Mouse (Mus musculus): Measurements from ENCODE around the gene Etl4. TPM values are rescaled to one million over a fixed set of nuclear protein-coding genes. Genes with fewer than 3 reads are reported as not detected.

Gene Etl4
- polyA plus RNA-seq, 1 experiment from 2014 or later, result 34.4 TPM

DNA sequence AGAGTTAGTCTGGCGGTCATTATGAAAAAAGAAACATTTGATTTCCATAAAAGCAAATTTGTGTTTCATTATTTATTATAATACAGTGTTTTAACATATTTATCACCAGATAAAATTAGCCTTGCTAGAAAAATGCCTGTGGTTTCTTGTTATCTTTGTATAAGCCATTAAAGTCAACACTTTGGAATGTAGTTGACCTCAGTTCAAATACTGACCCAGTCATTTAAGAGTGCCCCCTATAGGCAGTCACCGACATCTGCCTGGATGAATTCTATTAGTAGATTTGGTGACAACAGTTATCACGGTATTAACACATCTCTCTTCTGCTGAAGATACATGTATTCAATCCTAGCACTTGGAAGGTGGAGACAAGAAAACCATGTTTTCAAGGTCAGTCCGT is 536.6 kb downstream of the Etl4 start:
- no peaks in the 10 kb centered on the region for H3K9me3 ChIP-seq (ENCODE audit: control insufficient read depth, low read length)
- no peak overlapping the region for H3K4me2 ChIP-seq (ENCODE audit: low read depth, low read length, severe bottlenecking)
- H3K27ac ChIP-seq (ENCODE audit: low read depth, low read length), result no peak overlapping the region
- no peaks in the 10 kb centered on the region for H3K4me1 ChIP-seq (replicated peaks; ENCODE audit: control insufficient read depth, insufficient read depth, low read length)
- 84% methylated on average over 4 of the region's 4 CpGs for WGBS
- no peak overlapping the region for H3K9ac ChIP-seq (ENCODE audit: low read length)
- no peaks in the 10 kb centered on the region for H3K36me3 ChIP-seq (ENCODE audit: control insufficient read depth, insufficient read depth, low read length)
- ATAC-seq (replicated peaks; ENCODE audit: low FRiP score), result no peak
- H3K4me3 ChIP-seq (ENCODE audit: low read depth, low read length), result no peak overlapping the region
- no peaks in the 10 kb centered on the region for H3K27me3 ChIP-seq (ENCODE audit: control insufficient read depth, insufficient read depth, low read length)
- no peak for DNase-seq (ENCODE audit: low spot score)

DNA sequence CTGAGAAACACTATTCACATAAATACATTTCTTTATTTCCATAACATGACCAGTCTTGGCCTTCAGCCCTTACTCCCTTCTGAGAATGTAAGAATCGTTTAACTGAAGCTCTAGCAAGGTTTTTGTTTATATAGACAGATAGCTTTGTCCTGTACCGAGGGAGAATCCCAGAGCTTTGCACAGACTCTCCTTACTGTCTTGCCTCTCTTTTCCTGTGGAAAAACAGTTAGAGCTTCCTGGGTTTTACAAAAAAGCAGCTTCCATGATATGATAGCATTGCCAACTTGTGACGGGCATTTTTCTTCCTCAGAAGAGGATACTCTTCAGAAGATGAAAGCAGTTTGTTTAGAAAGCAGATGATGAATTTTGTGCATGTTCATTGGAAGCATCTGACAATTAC is 541.4 kb downstream of the Etl4 start:
- Histone ChIP-seq H3K27me3 (ENCODE audit: control insufficient read depth, insufficient read depth, low read length) (no peaks in the 10 kb centered on the region), H3K4me1 (replicated peaks; ENCODE audit: control insufficient read depth, insufficient read depth, low read length) (no peaks in the 10 kb centered on the region), H3K27ac (ENCODE audit: low read depth, low read length) (no peak overlapping the region), H3K4me2 (ENCODE audit: low read depth, low read length, severe bottlenecking) (no peak overlapping the region), H3K36me3 (ENCODE audit: control insufficient read depth, insufficient read depth, low read length) (no peaks in the 10 kb centered on the region), H3K9me3 (ENCODE audit: control insufficient read depth, low read length) (no peaks in the 10 kb centered on the region), H3K9ac (ENCODE audit: low read length) (no peak overlapping the region), H3K4me3 (ENCODE audit: low read depth, low read length) (no peak overlapping the region)
- ATAC-seq (replicated peaks; ENCODE audit: low FRiP score) (no peak), DNase-seq (ENCODE audit: low spot score) (no peak)
- WGBS, result 59% methylated on average over 3 of the region's 3 CpGs

DNA sequence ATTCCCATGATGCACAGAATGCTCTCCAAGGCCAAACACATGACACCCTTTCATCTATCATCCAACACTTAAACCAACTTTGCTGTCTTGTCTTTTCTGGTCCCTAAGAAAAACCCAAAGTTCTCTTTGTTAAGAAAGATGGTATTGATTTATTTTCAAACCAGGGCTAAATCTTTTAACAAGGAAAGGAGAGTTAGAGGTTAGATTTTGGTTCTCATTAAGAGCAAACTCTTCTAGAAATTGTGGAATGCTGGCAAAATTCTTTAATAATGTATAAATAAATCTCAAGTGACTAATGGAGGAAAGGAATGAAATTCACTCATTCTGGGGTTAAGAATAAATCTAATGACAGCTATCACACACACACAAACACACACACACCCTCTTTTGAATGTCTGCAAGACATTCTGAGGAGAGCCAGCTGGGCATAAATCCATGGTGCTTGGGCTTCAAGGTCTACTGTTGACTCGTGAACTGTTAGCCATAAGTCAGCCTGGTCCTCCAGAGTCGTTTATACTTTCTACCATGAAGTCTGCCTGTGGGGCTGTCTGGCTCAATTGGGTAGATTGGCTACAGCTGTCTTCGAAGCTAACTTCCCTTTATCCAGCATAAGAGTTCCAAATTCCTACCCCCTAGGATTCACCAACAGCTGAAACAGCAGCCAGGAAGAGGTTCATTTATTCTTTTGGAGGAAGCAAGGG is 544.1 kb downstream of the Etl4 start:
- Histone ChIP-seq H3K36me3 (ENCODE audit: control insufficient read depth, insufficient read depth, low read length) (no peaks in the 10 kb centered on the region), H3K4me3 (ENCODE audit: low read depth, low read length) (no peak overlapping the region), H3K27me3 (ENCODE audit: control insufficient read depth, insufficient read depth, low read length) (no peaks in the 10 kb centered on the region), H3K9me3 (ENCODE audit: control insufficient read depth, low read length) (no peaks in the 10 kb centered on the region), H3K4me2 (ENCODE audit: low read depth, low read length, severe bottlenecking) (no peak overlapping the region), H3K4me1 (replicated peaks; ENCODE audit: control insufficient read depth, insufficient read depth, low read length) (no peaks in the 10 kb centered on the region), H3K27ac (ENCODE audit: low read depth, low read length) (no peak overlapping the region), H3K9ac (ENCODE audit: low read length) (no peak overlapping the region)
- WGBS, result 71% methylated on average over 3 of the region's 3 CpGs
- ATAC-seq (replicated peaks; ENCODE audit: low FRiP score) (no peak), DNase-seq (ENCODE audit: low spot score) (no peak)

DNA sequence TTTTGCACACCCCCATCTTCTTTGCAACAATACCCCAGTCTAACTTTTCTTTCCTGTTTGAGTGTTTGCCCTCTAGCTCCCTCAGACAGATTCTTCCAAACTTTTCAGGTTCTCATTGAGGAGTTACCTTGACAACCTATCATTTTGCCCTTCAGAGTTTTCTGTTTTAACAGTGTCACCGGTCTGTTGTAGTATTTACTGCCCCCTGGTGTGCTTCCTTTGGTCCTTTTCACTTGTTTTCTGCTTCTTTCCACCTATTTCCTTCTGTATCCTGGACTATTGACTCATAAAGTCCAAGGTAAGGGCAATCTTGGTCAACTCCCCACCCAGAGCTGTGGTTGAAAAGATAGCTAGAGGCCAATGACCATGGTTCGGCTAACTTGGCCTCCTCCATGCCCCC is 569.6 kb downstream of the Etl4 start:
- DNase-seq (ENCODE audit: low spot score) (no peak), ATAC-seq (replicated peaks; ENCODE audit: low FRiP score) (no peak)
- Histone ChIP-seq H3K27ac (ENCODE audit: low read depth, low read length) (no peak overlapping the region), H3K9me3 (ENCODE audit: control insufficient read depth, low read length) (no peaks in the 10 kb centered on the region), H3K36me3 (ENCODE audit: control insufficient read depth, insufficient read depth, low read length) (no peaks in the 10 kb centered on the region), H3K9ac (ENCODE audit: low read length) (no peak overlapping the region), H3K4me2 (ENCODE audit: low read depth, low read length, severe bottlenecking) (no peak overlapping the region), H3K27me3 (ENCODE audit: control insufficient read depth, insufficient read depth, low read length) (no peaks in the 10 kb centered on the region), H3K4me1 (replicated peaks; ENCODE audit: control insufficient read depth, insufficient read depth, low read length) (no peaks in the 10 kb centered on the region), H3K4me3 (ENCODE audit: low read depth, low read length) (no peak overlapping the region)
- WGBS, result 83% methylated on average over 2 of the region's 2 CpGs

DNA sequence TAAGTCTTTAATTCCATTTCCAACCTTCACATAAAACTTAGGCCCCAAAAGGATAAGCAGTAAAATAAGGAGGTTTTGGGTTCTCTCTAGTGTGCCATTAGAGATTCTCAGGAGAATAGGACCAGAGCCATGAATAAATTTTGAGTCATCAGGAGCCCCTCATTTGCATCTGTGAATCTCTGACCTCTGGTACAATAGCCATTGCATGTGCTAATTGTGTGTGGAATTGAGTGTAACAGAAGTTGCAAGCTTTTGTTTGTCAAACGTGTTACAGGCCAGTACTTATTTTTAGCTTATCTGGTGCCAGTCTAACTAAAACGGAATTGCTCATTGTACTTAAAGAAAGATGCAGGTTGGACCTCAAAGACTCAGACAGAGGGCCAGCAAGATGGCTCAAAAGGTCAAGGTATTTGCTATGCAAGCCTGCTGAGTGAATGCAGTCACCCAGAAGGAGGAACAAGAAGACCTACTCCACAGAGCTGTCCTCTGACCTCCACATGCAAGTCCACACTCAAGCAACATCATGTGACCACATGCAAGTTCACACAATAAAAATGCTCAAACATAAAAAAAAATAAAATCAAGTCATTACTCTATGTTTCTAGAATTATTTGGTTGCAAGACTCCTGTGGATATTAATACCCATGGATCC is 576.7 kb downstream of the Etl4 start:
- H3K27ac ChIP-seq (ENCODE audit: low read depth, low read length), result no peak overlapping the region
- no peak for DNase-seq (ENCODE audit: low spot score)
- peak; percentile 55; the same call in 1 of the 2 replicates for ATAC-seq (replicated peaks; ENCODE audit: low FRiP score)
- no peaks in the 10 kb centered on the region for H3K4me1 ChIP-seq (replicated peaks; ENCODE audit: control insufficient read depth, insufficient read depth, low read length)
- 27% methylated on average over 2 of the region's 2 CpGs for WGBS
- no peaks in the 10 kb centered on the region for H3K9me3 ChIP-seq (ENCODE audit: control insufficient read depth, low read length)
- H3K4me2 ChIP-seq (ENCODE audit: low read depth, low read length, severe bottlenecking), result no peak overlapping the region
- H3K27me3 ChIP-seq (ENCODE audit: control insufficient read depth, insufficient read depth, low read length), result no peaks in the 10 kb centered on the region
- H3K4me3 ChIP-seq (ENCODE audit: low read depth, low read length), result no peak overlapping the region
- H3K9ac ChIP-seq (ENCODE audit: low read length), result no peak overlapping the region
- no peaks in the 10 kb centered on the region for H3K36me3 ChIP-seq (ENCODE audit: control insufficient read depth, insufficient read depth, low read length)

DNA sequence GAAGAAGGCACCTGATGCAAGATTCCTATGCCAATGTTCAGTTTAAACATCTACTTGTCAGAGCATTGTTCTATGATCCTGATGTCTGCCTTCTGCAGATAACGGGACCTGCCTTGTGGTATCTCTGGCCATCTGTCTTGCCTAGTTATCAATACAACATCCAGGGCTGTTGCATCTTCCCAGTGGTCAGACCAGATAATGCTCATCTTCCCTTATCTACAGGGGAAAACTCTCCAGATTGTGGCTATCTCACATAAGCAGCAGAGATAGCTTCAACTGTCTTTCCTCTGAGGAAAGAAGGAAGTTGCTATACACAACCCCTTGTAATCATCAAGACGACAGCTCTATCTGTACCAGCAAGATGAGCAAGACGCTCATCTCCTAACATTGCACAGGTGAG is 579.5 kb downstream of the Etl4 start:
- 91% methylated on average over 3 of the region's 3 CpGs for WGBS
- no peak overlapping the region for H3K27ac ChIP-seq (ENCODE audit: low read depth, low read length)
- no peaks in the 10 kb centered on the region for H3K36me3 ChIP-seq (ENCODE audit: control insufficient read depth, insufficient read depth, low read length)
- H3K4me3 ChIP-seq (ENCODE audit: low read depth, low read length), result no peak overlapping the region
- no peaks in the 10 kb centered on the region for H3K9me3 ChIP-seq (ENCODE audit: control insufficient read depth, low read length)
- DNase-seq (ENCODE audit: low spot score) (no peak), ATAC-seq (replicated peaks; ENCODE audit: low FRiP score) (no peak)
- H3K27me3 ChIP-seq (ENCODE audit: control insufficient read depth, insufficient read depth, low read length), result no peaks in the 10 kb centered on the region
- H3K4me1 ChIP-seq (replicated peaks; ENCODE audit: control insufficient read depth, insufficient read depth, low read length), result no peaks in the 10 kb centered on the region
- no peak overlapping the region for H3K4me2 ChIP-seq (ENCODE audit: low read depth, low read length, severe bottlenecking)
- H3K9ac ChIP-seq (ENCODE audit: low read length), result no peak overlapping the region

DNA sequence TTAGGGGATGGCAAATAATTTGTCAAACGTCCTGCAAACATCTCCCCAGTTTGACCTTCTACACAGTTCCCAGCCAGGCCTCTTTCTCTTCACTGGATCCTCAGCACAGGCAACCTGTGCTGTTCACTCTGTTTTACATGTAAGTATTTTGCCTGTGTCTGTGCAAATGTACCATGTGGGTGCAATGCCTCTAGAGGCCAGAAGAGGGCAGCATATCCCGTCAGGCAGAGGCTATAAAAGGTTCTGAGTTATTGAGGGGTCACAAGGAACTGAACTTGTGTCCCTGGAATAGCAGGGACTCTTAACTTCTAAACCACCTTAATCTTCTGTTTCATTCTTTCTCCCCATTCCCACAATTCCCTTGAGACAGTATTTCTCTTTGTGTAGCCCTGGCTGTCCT is 582.5 kb downstream of the Etl4 start:
- Histone ChIP-seq H3K9ac (ENCODE audit: low read length) (no peak overlapping the region), H3K4me1 (replicated peaks; ENCODE audit: control insufficient read depth, insufficient read depth, low read length) (no peaks in the 10 kb centered on the region), H3K9me3 (ENCODE audit: control insufficient read depth, low read length) (no peaks in the 10 kb centered on the region), H3K4me3 (ENCODE audit: low read depth, low read length) (no peak overlapping the region), H3K4me2 (ENCODE audit: low read depth, low read length, severe bottlenecking) (no peak overlapping the region), H3K36me3 (ENCODE audit: control insufficient read depth, insufficient read depth, low read length) (no peaks in the 10 kb centered on the region), H3K27ac (ENCODE audit: low read depth, low read length) (no peak overlapping the region), H3K27me3 (ENCODE audit: control insufficient read depth, insufficient read depth, low read length) (no peaks in the 10 kb centered on the region)
- DNase-seq (ENCODE audit: low spot score) (no peak), ATAC-seq (replicated peaks; ENCODE audit: low FRiP score) (no peak)
- 52% methylated on average over 2 of the region's 2 CpGs for WGBS

DNA sequence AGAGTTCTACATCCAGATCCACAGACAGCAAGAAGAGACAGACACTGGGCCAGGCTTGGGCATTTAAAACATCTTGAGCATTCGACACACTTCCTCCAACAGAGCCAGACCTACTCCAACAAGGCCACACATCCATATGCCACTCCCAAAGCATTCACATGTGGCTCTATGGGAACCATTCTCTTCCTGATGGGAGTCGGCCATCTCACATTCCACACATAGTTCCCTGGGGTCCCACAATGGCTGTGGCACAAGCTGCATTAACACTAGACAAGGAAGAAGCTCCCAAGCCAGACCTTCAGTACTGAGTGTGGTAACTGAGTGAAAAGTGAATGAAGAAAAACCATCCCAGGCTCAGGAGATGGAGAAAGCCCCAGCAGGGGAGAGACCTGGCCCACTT is 584.2 kb downstream of the Etl4 start:
- Histone ChIP-seq H3K4me3 (ENCODE audit: low read depth, low read length) (no peak overlapping the region), H3K27me3 (ENCODE audit: control insufficient read depth, insufficient read depth, low read length) (no peaks in the 10 kb centered on the region), H3K9ac (ENCODE audit: low read length) (no peak overlapping the region), H3K36me3 (ENCODE audit: control insufficient read depth, insufficient read depth, low read length) (no peaks in the 10 kb centered on the region), H3K4me2 (ENCODE audit: low read depth, low read length, severe bottlenecking) (no peak overlapping the region), H3K27ac (ENCODE audit: low read depth, low read length) (no peak overlapping the region), H3K4me1 (replicated peaks; ENCODE audit: control insufficient read depth, insufficient read depth, low read length) (no peaks in the 10 kb centered on the region), H3K9me3 (ENCODE audit: control insufficient read depth, low read length) (no peaks in the 10 kb centered on the region)
- no peak for DNase-seq (ENCODE audit: low spot score)
- WGBS, result 86% methylated on average over 2 of the region's 2 CpGs
- no peak for ATAC-seq (replicated peaks; ENCODE audit: low FRiP score)

DNA sequence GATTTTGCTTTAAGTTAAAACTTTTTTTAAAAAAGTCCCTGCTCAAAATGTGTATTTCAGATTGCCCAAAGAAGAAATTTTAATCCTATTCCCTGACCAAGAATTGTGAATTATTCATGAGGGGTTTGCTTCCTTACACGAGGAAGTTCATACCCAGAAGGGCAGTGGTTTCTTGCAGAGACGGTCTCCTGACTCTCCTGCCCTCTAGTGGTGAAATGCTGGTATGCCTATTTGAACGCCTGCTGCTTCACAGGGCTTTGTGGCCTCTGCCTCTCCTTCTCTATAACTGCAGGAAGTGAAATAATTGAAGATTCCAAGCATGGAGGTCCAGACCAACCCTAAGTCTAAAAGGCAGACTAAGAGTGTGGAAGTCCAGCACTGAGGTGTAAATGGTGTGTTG is 585.1 kb downstream of the Etl4 start:
- H3K4me3 ChIP-seq (ENCODE audit: low read depth, low read length), result no peak overlapping the region
- DNase-seq (ENCODE audit: low spot score), result peak; percentile 84
- no peak overlapping the region for H3K9ac ChIP-seq (ENCODE audit: low read length)
- H3K36me3 ChIP-seq (ENCODE audit: control insufficient read depth, insufficient read depth, low read length), result no peaks in the 10 kb centered on the region
- H3K4me2 ChIP-seq (ENCODE audit: low read depth, low read length, severe bottlenecking), result no peak overlapping the region
- no peaks in the 10 kb centered on the region for H3K27me3 ChIP-seq (ENCODE audit: control insufficient read depth, insufficient read depth, low read length)
- 22% methylated on average over 3 of the region's 3 CpGs for WGBS
- no peaks in the 10 kb centered on the region for H3K9me3 ChIP-seq (ENCODE audit: control insufficient read depth, low read length)
- ATAC-seq (replicated peaks; ENCODE audit: low FRiP score), result 0 out of 2 replicates have a peak, but pooled peaks have one; percentile 51
- no peaks in the 10 kb centered on the region for H3K4me1 ChIP-seq (replicated peaks; ENCODE audit: control insufficient read depth, insufficient read depth, low read length)
- H3K27ac ChIP-seq (ENCODE audit: low read depth, low read length), result no peak overlapping the region

Measured in forebrain, embryonic 11.5 days (tissue).